Mouse (Mus musculus) embryonic facial prominence, embryonic 15.5 days (tissue): ENCODE data around the gene Gm7030. TPM values are rescaled to one million over a fixed set of nuclear protein-coding genes. Genes with fewer than 3 reads are reported as not detected.

Experiments
- polyA plus RNA-seq: library from polyadenylated mRNA; unstranded; fragments of >200 nt; fragmentation: Nextera tagmentation; extraction: Ambion mirVana; gene quantifications from 2 replicates; pipeline ENCODE4 v1.2.1, GENCODE M21; 2015

Gm7030 gene
- polyA plus RNA-seq, 1 experiment from 2014 or later: not detected

Other genes starting within 250 kb of the Gm7030 start
- 40.7 and 50.6 TPM in 2 replicates for gene Dhx16, start 249.6 kb downstream of the Gm7030 start, polyA plus RNA-seq
- 22.3 and 23.9 TPM in 2 replicates for gene 2310061I04Rik, start 232.0 kb downstream of the Gm7030 start, polyA plus RNA-seq
- gene Atat1, start 219.3 kb downstream of the Gm7030 start, polyA plus RNA-seq: 64.5 and 77.7 TPM in 2 replicates
- gene Mrps18b, start 213.0 kb downstream of the Gm7030 start, polyA plus RNA-seq: 72.5 and 75.7 TPM in 2 replicates
- gene Ppp1r10, start 213.0 kb downstream of the Gm7030 start, polyA plus RNA-seq: 39.2 and 39.5 TPM in 2 replicates
- gene Abcf1, start 159.7 kb downstream of the Gm7030 start, polyA plus RNA-seq: 89.0 and 92.2 TPM in 2 replicates
- 59.7 and 61.5 TPM in 2 replicates for gene Gnl1, start 149.6 kb downstream of the Gm7030 start, polyA plus RNA-seq
- gene Prr3, start 149.2 kb downstream of the Gm7030 start, polyA plus RNA-seq: 37.8 and 41.4 TPM in 2 replicates
- gene H2-T24, start 108.9 kb downstream of the Gm7030 start, polyA plus RNA-seq: 3.0 and 3.7 TPM in 2 replicates
- gene H2-T23, start 96.6 kb downstream of the Gm7030 start, polyA plus RNA-seq: 24.9 and 26.4 TPM in 2 replicates
- 26.8 and 27.2 TPM in 2 replicates for gene H2-T22, start 86.7 kb downstream of the Gm7030 start, polyA plus RNA-seq
- 0.11 TPM in 1 of 2 replicates, not detected in the other for gene Gm6034, start 86.5 kb downstream of the Gm7030 start, polyA plus RNA-seq
- 0.12 TPM in 1 of 2 replicates, not detected in the other for gene Gm11127, start 71.1 kb downstream of the Gm7030 start, polyA plus RNA-seq
- gene Gm19684, start 7.7 kb downstream of the Gm7030 start, polyA plus RNA-seq: not detected in 2 replicates
- 0.33 TPM in 1 of 2 replicates, not detected in the other for gene Gm8909, start 39.1 kb upstream of the Gm7030 start, polyA plus RNA-seq
- gene H2-T3, start 60.9 kb upstream of the Gm7030 start, polyA plus RNA-seq: not detected in 2 replicates
- gene Rpp21, start 128.6 kb upstream of the Gm7030 start, polyA plus RNA-seq: 104 and 107 TPM in 2 replicates
- 17.0 and 19.1 TPM in 2 replicates for gene Trim39, start 142.8 kb upstream of the Gm7030 start, polyA plus RNA-seq
- 0.30 TPM in 1 of 2 replicates, not detected in the other for gene H2-M10.2, start 157.1 kb upstream of the Gm7030 start, polyA plus RNA-seq
- gene H2-M10.1, start 196.7 kb upstream of the Gm7030 start, polyA plus RNA-seq: not detected in 2 replicates
- not detected in 2 replicates for gene H2-M10.3, start 239.0 kb upstream of the Gm7030 start, polyA plus RNA-seq